Mouse (Mus musculus) spleen, adult 2 months (tissue): ENCODE measurements around the gene Tut1.

Experiments
- CTCF ChIP-seq: fragments of 200-500 bp; IDR thresholded peaks from 2 replicates; pipeline ENCODE4 v1.5.1; 2011; ENCODE audit warnings: mild to moderate bottlenecking, inconsistent platforms; ENCODE audit not compliant: insufficient read depth, insufficient read length, insufficient replicate concordance; ENCODE audit errors: extremely low read depth
- POLR2A ChIP-seq: fragments of 200-500 bp; IDR thresholded peaks from 2 replicates; pipeline ENCODE4 v1.6.1; 2011; ENCODE audit warnings: low read depth, low read length, inconsistent platforms

DNA sequence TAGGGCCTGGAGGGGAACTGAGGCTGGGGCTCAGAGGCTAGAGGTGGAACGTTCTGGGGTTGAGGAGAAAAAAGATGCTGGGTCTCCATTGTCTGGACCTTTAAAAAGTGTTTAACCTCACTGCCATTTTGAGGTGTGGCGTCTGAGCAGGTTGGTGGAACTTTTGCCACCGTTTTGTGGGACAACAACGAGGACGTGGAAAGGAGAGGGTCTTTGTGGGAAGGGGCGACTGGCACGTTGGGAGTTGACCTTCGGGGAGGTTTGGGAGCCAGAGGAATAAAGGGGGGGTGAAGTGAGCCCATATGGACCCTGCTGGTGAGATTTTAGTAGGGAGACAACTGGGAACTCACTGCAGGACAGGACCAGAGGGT lies 13.7 kb downstream of the Tut1 start:
- no peak for TF ChIP-seq CTCF
- TF ChIP-seq POLR2A: no peak
